Mouse (Mus musculus) urinary bladder, postnatal 4 days (tissue): ENCODE data around the gene Rnps1.
A peak's percentile ranks its signal among the peaks of the same experiment; 100 is the strongest.
"Not testable (repeated sequence)": the region's sequence is repeated elsewhere in the genome, so short reads cannot be mapped to it uniquely, and the experiment has no call there.

ENCODE experiments used
- DNase-seq, 2 experiments: peaks; one replicate each; pipeline ENCODE4 v3.0.0; 2021 to 2022; ENCODE audit warnings: low spot score in 2 of 2

Rnps1 gene

GRCm38 (mm10) chr17:24414230-24414976 lies at the start of gene Rnps1:
Gene Rnps1 (plus strand): TSS chr17:24414565.
- DNase-seq = peak; percentile 88 to 96

GRCm38 (mm10) chr17:24365863-24366262 lies 48.5 kb upstream of the Rnps1 start:
- DNase-seq = no peak

- DNase-seq = no peak
Observed at GRCm38 (mm10) chr17:24375094-24375712, 39.2 kb upstream of the Rnps1 start.

- no peak for DNase-seq
Observed at GRCm38 (mm10) chr17:24375886-24376285, 38.5 kb upstream of the Rnps1 start.

- no peak for DNase-seq
Observed at GRCm38 (mm10) chr17:24378496-24378895, 35.9 kb upstream of the Rnps1 start.

- no peak for DNase-seq
Observed at GRCm38 (mm10) chr17:24383789-24384188, 30.6 kb upstream of the Rnps1 start.

GRCm38 (mm10) chr17:24388711-24389110 lies 25.7 kb upstream of the Rnps1 start:
- DNase-seq = no peak

- no peak for DNase-seq
Observed at GRCm38 (mm10) chr17:24389865-24390264, 24.5 kb upstream of the Rnps1 start.

- DNase-seq = no peak
Observed at GRCm38 (mm10) chr17:24391149-24391548, 23.2 kb upstream of the Rnps1 start.

- DNase-seq = no peak
Observed at GRCm38 (mm10) chr17:24393527-24393926, 20.8 kb upstream of the Rnps1 start.

- DNase-seq = no peak
Observed at GRCm38 (mm10) chr17:24394456-24394855, 19.9 kb upstream of the Rnps1 start.

- DNase-seq = peak in 1 of 2 experiments; percentile 34
Observed at GRCm38 (mm10) chr17:24402371-24402770, 12.0 kb upstream of the Rnps1 start.

- DNase-seq = no peak
Observed at GRCm38 (mm10) chr17:24407116-24407803, 7.1 kb upstream of the Rnps1 start.

- no peak for DNase-seq
Observed at GRCm38 (mm10) chr17:24413557-24414211, 681 bp upstream of the Rnps1 start.

GRCm38 (mm10) chr17:24415011-24415410 lies 646 bp downstream of the Rnps1 start:
- DNase-seq = no peak

GRCm38 (mm10) chr17:24416051-24416652 lies 1.8 kb downstream of the Rnps1 start:
- DNase-seq = no peak

- no peak for DNase-seq
Observed at GRCm38 (mm10) chr17:24423114-24423513, 8.7 kb downstream of the Rnps1 start.

- DNase-seq = no peak
Observed at GRCm38 (mm10) chr17:24424489-24424888, 10.1 kb downstream of the Rnps1 start.

GRCm38 (mm10) chr17:24425326-24425725 lies 11.0 kb downstream of the Rnps1 start:
- not testable (repeated sequence) for DNase-seq

- no peak for DNase-seq
Observed at GRCm38 (mm10) chr17:24425905-24426304, 11.5 kb downstream of the Rnps1 start.

GRCm38 (mm10) chr17:24426471-24427169 lies 12.3 kb downstream of the Rnps1 start, which contains the start of gene Eci1:
Gene Eci1 (plus strand): TSS chr17:24426641.
- peak; percentile 94 to 96 for DNase-seq
